Mouse (Mus musculus) G1E (cell line): Measurements from ENCODE around the gene Gsn. TPM values are rescaled to one million over a fixed set of nuclear protein-coding genes. Genes with fewer than 3 reads are reported as not detected.

ENCODE experiments used
- ATAC-seq: 2 replicates; pipeline ENCODE4 v1.8.0; 2016; ENCODE audit warnings: mild to moderate bottlenecking; ENCODE audit not compliant: insufficient number of reproducible peaks, poor library complexity, low FRiP score, severe bottlenecking; ENCODE audit errors: extremely low read depth
- DNase-seq: peaks from one replicate; pipeline ENCODE4 v3.0.0; 2012; ENCODE audit warnings: low spot score
- H3K27me3 ChIP-seq: 2 replicates; pipeline ENCODE4 v1.6.1; 2012; ENCODE audit warnings: mild to moderate bottlenecking, low read length, inconsistent platforms; ENCODE audit not compliant: insufficient read depth
- H3K36me3 ChIP-seq: replicated peaks from 2 replicates; pipeline ENCODE3; 2012; ENCODE audit warnings: mild to moderate bottlenecking, inconsistent platforms
- H3K4me1 ChIP-seq: 2 replicates; pipeline ENCODE4 v1.6.1; 2012; ENCODE audit warnings: low read depth, low read length, inconsistent platforms, mixed read lengths; ENCODE audit not compliant: insufficient read depth
- H3K4me3 ChIP-seq: 2 replicates; pipeline ENCODE4 v1.5.1; 2012; ENCODE audit warnings: low read depth, mild to moderate bottlenecking, inconsistent platforms, low read length, moderate library complexity, mixed read lengths
- H3K9me3 ChIP-seq: replicated peaks from 2 replicates; pipeline ENCODE4 v1.6.1; 2012; ENCODE audit warnings: inconsistent platforms
- CTCF ChIP-seq: IDR thresholded peaks from 2 replicates; pipeline ENCODE4 v1.5.1; 2012; ENCODE audit warnings: low read depth, low read length, inconsistent platforms, mixed read lengths
- GATA1 ChIP-seq: IDR thresholded peaks from 2 replicates; pipeline ENCODE4 v1.6.1; 2012; ENCODE audit warnings: borderline replicate concordance, low read length, inconsistent platforms, mixed read lengths
- GATA2 ChIP-seq: IDR thresholded peaks from 2 replicates; pipeline ENCODE4 v1.6.1; 2012; ENCODE audit warnings: low read depth, low read length, inconsistent platforms, borderline replicate concordance
- POLR2AphosphoS5 ChIP-seq: IDR thresholded peaks from 2 replicates; pipeline ENCODE4 v1.6.1; 2012; ENCODE audit warnings: low read depth, low read length, inconsistent platforms; ENCODE audit not compliant: insufficient replicate concordance
- TAL1 ChIP-seq: conservative IDR thresholded peaks from 2 replicates; pipeline ENCODE4 v1.6.1; 2012; ENCODE audit warnings: low read depth, low read length, inconsistent platforms, mixed read lengths
- polyA plus RNA-seq: library from polyadenylated mRNA; stranded (reverse); fragments of >175 nt; gene quantifications from 2 replicates; pipeline ENCODE4 v1.2.3, GENCODE M21; 2012
- total RNA-seq, 2 experiments: library from RNA; stranded (forward) in 1 of 2; stranded (reverse) in 1 of 2; fragments of 200-1000 nt in 1 of 2; fragments of >200 nt in 1 of 2; fragmentation: Nextera tagmentation in 1 of 2; gene quantifications; 2 replicates each; pipeline ENCODE4 v1.2.3; 2014 to 2017

Gene Gsn
- total and polyA plus RNA-seq, 3 experiments, result 11.1 to 22.3 (median 18.3) TPM

GRCm38 (mm10) chr2:35283997-35284396 lies 27.8 kb downstream of the Gsn start:
- no peak for DNase-seq

GRCm38 (mm10) chr2:35285209-35285608 lies 29.0 kb downstream of the Gsn start:
- DNase-seq, result no peak
- peaks cover 77% of the 10 kb centered on the region for H3K27me3 ChIP-seq
- no peak for ATAC-seq
- no peaks in the 10 kb centered on the region for H3K9me3 ChIP-seq
- no peak overlapping the region for H3K4me3 ChIP-seq
- H3K36me3 ChIP-seq, result no peaks in the 10 kb centered on the region
- no peak for TF ChIP-seq POLR2AphosphoS5
- TF ChIP-seq CTCF, result no peak
- TF ChIP-seq GATA2, result no peak
- no peak for TF ChIP-seq GATA1
- H3K4me1 ChIP-seq, result peaks cover 3% of the 10 kb centered on the region; the same call in 1 of the 2 replicates

More at GRCm38 (mm10) chr2:35283997-35284396, 27.8 kb downstream of the Gsn start:
- no peak for TF ChIP-seq GATA2
- no peak for TF ChIP-seq POLR2AphosphoS5
- TF ChIP-seq CTCF, result no peak
- no peak for TF ChIP-seq GATA1
- TF ChIP-seq TAL1, result no peak
- Histone ChIP-seq H3K36me3 (no peaks in the 10 kb centered on the region), H3K4me1 (peaks cover 3% of the 10 kb centered on the region; the same call in 1 of the 2 replicates), H3K9me3 (no peaks in the 10 kb centered on the region), H3K27me3 (peaks cover 78% of the 10 kb centered on the region), H3K4me3 (no peak overlapping the region)
- no peak for ATAC-seq

DNA sequence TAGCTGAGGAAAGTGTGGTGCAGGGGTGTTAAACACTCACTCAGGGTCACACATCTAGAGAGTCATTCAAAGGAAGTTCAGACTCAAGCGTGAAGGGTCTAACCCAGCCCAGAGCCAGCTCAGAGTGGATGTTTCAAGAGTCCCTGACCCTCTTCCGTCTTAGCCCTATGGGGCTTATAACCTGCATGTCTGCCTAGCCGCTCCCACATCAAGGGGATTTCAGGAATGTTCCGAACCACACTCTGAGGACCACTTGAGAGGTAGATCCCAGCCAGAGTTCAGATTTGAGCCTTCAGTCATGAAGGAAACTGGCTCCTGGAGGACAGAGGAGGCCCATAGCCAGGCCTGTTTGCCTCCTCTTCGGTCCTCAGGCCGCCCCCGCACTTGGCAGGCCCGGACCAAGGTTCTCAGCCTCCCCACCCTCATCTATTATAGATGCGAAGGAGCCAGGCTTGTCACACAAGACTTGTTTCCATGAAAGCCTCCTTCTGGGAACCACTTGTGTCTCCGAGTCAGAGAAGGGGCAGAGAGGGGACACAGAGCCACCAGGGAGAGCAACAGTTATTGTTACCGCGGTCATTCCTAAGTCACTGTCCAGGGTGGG lies 30.9 kb downstream of the Gsn start:
- H3K27me3 ChIP-seq, result peaks cover 75% of the 10 kb centered on the region
- H3K4me1 ChIP-seq, result peaks cover 3% of the 10 kb centered on the region; the same call in 1 of the 2 replicates
- no peak for DNase-seq
- no peak for TF ChIP-seq GATA2
- no peak overlapping the region for H3K4me3 ChIP-seq
- no peaks in the 10 kb centered on the region for H3K36me3 ChIP-seq
- no peaks in the 10 kb centered on the region for H3K9me3 ChIP-seq
- no peak for ATAC-seq

- ATAC-seq (peak; percentile 26; the same call in 1 of the 2 replicates), DNase-seq (peak; percentile 41)
- Histone ChIP-seq H3K27me3 (peaks cover 66% of the 10 kb centered on the region), H3K4me3 (no peak overlapping the region), H3K9me3 (no peaks in the 10 kb centered on the region), H3K36me3 (no peaks in the 10 kb centered on the region), H3K4me1 (peaks cover 3% of the 10 kb centered on the region; the same call in 1 of the 2 replicates)
- TF ChIP-seq GATA2 (no peak), CTCF (peak; percentile 25; the same call in 1 of the 2 replicates), GATA1 (no peak), POLR2AphosphoS5 (no peak)
Observed at GRCm38 (mm10) chr2:35288758-35289635, 32.8 kb downstream of the Gsn start.

GRCm38 (mm10) chr2:35291856-35292255 lies 35.7 kb downstream of the Gsn start:
- Histone ChIP-seq H3K9me3 (no peaks in the 10 kb centered on the region), H3K4me1 (peaks cover 5% of the 10 kb centered on the region; the same call in 1 of the 2 replicates), H3K36me3 (no peaks in the 10 kb centered on the region), H3K4me3 (no peak overlapping the region), H3K27me3 (peaks cover 56% of the 10 kb centered on the region)
- no peak for ATAC-seq
- DNase-seq, result no peak
- no peak for TF ChIP-seq GATA1
- TF ChIP-seq POLR2AphosphoS5, result no peak
- no peak for TF ChIP-seq GATA2
- TF ChIP-seq CTCF, result peak; percentile 74
- no peak for TF ChIP-seq TAL1

GRCm38 (mm10) chr2:35292700-35293099 lies 36.5 kb downstream of the Gsn start:
- H3K27me3 ChIP-seq, result peaks cover 50% of the 10 kb centered on the region
- no peak for ATAC-seq
- no peak for DNase-seq
- H3K36me3 ChIP-seq, result no peaks in the 10 kb centered on the region
- TF ChIP-seq CTCF, result no peak
- no peak for TF ChIP-seq POLR2AphosphoS5
- no peak for TF ChIP-seq TAL1
- TF ChIP-seq GATA1, result no peak
- no peak for TF ChIP-seq GATA2
- no peak overlapping the region for H3K4me3 ChIP-seq
- H3K4me1 ChIP-seq, result peaks cover 6% of the 10 kb centered on the region; the same call in 1 of the 2 replicates
- H3K9me3 ChIP-seq, result no peaks in the 10 kb centered on the region
